Mouse (Mus musculus): ENCODE results near the gene Zfp704.

- TF ChIP-seq GATA1 (IDR thresholded peaks at IDR 0.05; ENCODE audit: borderline replicate concordance, low read length) (no peak), FLI1 (IDR thresholded peaks at IDR 0.05; ENCODE audit: low read length) (no peak)
Measured at GRCm38 (mm10) chr3:9608906-9609580, 842 bp downstream of the Zfp704 start.

All from megakaryocyte, embryonic 14.5 days (primary cell).